Mouse (Mus musculus) WW6 (cell line): ENCODE data around the gene Gsk3b.
"Not testable (repeated sequence)": the region's sequence is repeated elsewhere in the genome, so short reads cannot be mapped to it uniquely, and the experiment has no call there.

Source experiments
- DNase-seq: peaks from one replicate; pipeline ENCODE4 v3.0.0-alpha.2; 2013; ENCODE audit warnings: low read depth, low spot score

The Gsk3b gene

GRCm38 (mm10) chr16:38088629-38089446 lies at the start of gene Gsk3b:
TSS of gene Gsk3b (plus strand) at chr16:38089001.
- DNase-seq: peak; percentile 96

GRCm38 (mm10) chr16:38042160-38042559 lies 46.6 kb upstream of the Gsk3b start:
- DNase-seq: no peak

DNA sequence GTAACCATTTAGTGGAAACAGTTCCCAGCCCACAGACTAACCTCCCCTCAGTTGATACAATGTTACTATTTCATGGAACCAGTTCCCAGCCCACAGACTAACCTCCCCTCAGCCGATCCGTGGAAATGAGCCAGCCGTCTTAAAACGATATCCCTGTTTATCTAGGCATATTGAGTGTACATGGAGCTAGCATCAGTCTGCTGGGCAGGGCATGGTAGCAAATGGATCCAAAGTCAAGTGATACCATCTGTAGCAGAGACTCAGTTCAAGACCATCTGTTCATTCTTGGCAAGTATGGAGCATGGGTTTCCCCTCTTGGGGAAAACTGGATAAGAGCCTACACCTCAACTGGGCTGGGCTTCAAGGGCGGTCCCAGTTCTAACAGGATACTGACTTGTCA lies 44.2 kb upstream of the Gsk3b start:
- no peak for DNase-seq

GRCm38 (mm10) chr16:38047781-38048558 lies 40.8 kb upstream of the Gsk3b start:
- no peak for DNase-seq

DNA sequence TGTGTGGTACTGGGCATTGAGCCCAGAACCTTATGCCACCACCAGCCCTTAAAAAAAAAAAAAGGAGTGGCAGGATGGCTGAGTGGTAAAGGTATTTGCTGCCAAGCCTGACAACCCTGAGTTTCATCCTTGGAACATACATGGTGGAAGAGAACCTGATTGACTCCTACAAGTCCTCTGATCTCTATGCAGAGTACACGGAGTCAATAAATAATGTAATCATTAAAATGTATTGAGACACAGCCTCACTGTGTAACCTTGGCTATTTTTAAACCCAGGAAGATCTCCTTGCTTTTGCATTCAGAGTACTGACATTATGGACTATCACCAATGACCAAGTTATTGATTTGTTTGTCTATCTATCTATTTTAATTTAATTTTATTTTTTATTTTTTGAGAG lies 30.9 kb upstream of the Gsk3b start:
- DNase-seq: no peak

- DNase-seq: no peak
Measured at GRCm38 (mm10) chr16:38058836-38059235, 30.0 kb upstream of the Gsk3b start.

- no peak for DNase-seq
Measured at GRCm38 (mm10) chr16:38059631-38060030, 29.2 kb upstream of the Gsk3b start.

DNA sequence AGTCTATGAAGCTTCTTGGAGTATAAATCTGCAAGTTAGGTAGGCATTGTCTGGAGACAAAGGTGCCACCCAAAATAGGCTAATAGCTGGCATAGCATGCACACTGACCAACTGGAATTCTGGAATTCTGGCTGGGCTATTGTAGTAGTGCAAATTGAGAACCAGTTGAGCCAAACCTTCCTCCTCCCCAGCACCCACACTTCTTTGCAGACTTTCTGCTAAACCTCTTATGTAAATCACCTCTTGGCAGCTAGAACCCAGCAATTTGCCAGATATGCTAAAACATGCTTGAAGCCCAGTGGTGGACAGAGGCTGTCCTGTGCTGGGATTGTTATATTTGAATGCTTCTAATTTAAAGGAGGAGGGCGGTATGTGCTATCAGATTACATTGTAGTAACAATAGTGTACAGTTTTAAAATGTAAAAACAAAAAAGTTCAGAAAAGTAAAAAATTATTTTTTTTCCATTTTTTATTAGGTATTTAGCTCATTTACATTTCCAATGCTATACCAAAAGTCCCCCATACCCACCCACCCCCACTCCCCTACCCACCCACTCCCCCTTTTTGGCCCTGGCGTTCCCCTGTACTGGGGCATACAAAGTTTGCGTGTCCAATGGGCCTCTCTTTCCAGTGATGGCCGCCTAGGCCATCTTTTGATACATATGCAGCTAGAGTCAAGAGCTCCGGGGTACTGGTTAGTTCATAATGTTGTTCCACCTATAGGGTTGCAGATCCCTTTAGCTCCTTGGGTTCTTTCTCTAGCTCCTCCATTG lies 14.8 kb upstream of the Gsk3b start:
- DNase-seq: not testable (repeated sequence)

- no peak for DNase-seq
Measured at GRCm38 (mm10) chr16:38080201-38080600, 8.6 kb upstream of the Gsk3b start.

- no peak for DNase-seq
Measured at GRCm38 (mm10) chr16:38087231-38087630, 1.6 kb upstream of the Gsk3b start.

- DNase-seq: no peak
Measured at GRCm38 (mm10) chr16:38087645-38088125, 1.1 kb upstream of the Gsk3b start.

GRCm38 (mm10) chr16:38088126-38088628 lies 624 bp upstream of the Gsk3b start:
- no peak for DNase-seq

- no peak for DNase-seq
Measured at GRCm38 (mm10) chr16:38089447-38090170, 808 bp downstream of the Gsk3b start.

DNA sequence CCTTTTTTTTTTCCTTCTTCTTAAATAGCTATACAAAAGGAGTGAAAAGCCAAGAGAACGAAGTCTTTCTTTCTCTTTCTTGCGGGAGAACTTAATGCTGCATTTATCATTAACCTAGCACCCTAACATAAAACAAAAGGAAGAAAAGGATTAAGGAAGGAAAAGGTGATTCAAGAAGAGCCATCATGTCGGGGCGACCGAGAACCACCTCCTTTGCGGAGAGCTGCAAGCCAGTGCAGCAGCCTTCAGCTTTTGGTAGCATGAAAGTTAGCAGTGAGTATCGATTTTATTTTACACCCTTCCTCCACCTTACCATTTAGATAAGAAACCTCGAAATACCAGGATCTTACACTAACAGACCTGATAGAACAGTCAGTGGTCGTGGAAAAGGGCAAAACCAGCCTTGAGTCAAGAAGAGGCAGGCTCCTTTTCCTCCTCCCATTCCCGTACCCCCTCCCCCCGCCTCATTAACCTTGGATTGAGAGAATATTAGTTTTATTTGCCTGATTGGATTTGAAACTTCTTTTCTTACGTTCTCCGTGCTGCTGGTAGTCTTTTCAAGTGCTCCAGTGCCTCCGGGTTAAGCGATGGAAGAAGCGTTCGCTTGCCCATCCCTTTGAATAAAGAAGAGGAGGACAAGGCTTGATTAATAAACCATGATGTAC lies 1.7 kb downstream of the Gsk3b start:
- DNase-seq: no peak

DNA sequence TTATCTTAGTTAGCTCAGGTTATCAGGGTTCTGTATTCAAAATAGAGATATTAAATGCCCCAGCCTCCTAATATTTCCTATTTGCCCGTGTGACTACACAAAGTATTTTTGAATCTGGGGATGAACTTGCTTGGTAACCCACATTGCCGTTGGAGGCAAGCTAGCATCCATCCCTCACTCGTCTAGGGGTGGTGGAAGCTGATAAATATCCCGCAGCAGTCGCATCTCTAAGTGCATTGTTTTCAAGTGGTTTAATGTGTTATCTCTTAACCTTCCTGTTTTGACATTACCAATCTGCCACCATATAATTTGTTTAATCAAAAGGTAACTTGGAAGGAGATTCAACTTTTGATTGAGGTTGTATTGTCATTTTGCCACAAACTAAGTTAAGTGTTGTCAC lies 2.2 kb downstream of the Gsk3b start:
- no peak for DNase-seq

DNA sequence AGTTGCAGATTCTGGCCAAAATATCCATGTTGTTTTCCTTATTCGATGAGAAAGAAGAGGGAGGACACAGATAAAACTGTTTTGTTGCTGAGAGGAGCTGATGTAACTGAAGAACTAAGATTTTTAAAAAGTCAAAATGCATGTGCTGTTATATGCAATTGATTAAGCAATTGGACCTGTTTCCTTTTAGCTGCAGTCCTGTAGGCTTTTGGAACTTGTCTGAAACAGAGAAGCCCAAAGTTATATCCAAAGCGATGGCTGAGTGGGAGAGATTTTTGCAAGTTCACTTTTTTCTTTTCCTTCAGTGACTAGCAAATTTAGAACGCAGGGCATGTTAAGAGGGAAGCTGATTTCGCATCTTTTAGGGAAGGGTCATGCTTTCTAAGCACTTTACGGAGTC lies 2.9 kb downstream of the Gsk3b start:
- no peak for DNase-seq

DNA sequence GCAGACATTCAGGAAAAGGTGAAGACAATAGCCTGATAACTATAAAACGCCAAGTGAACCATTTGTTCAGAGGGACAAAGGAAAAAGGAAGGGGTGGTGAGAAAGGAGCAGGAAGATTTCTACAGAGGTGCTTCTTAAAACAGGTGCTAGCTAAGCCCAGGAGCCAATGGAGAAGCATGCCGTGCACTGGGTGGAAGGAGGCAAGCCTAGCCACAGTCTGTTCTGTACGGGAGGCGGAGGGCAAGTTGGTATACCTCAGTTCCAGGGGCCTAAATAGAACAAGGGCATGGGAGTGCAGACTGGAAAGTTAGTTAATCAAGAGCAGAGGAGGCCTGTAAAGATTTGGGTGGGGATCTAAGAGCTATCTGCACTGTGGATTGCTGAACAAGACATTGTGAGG lies 3.8 kb downstream of the Gsk3b start:
- DNase-seq: no peak

DNA sequence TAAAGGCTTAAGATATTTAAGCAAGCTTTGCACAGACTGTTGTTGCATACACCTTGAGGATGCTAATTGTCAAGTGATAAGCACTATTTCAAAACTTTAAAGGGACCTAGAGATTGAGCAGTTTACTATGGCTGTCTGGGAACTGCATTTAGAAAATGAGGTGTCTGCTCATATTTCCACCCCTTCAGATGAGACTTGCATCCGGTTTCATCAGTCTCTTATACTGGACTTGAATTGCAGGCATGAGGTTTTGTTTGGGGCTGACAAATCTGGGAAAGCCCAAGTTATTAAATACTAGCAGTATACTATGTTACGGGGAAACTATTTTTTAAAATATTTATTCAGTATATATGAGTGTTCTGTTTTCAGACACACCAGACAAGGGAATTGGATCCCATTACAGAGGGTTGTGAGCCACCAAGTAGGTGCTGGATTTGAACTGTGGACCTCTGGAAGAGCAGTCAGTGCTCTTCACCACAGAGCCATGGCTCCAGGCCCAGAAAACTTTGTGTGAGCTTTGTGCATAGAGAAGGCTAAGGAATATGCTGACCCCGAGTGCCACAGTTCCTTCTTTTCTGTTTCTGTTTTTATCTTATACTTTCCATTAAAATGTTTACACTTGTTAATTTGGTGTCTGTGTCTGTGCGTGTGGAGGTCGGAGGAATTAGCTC lies 6.5 kb downstream of the Gsk3b start:
- no peak for DNase-seq

DNA sequence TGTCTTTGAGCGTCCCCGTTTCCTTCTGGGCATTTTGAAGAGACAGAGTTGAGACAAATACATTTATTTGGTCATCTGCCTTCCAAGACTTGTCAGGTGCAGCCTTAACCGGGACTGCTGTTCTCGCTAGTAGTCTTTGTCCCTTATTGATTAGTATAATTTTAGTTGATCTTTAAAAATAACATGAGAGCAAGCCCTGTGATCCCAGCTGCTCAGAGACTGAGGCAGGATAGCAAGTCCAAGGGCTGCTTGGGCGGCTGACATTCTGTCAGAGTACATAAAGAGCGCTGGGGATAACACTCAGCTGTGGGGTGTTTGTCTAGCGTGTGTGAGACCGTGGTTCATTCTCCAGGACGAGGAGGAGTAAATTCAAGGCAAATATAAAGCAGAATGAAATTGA lies 8.7 kb downstream of the Gsk3b start:
- DNase-seq: no peak

GRCm38 (mm10) chr16:38099325-38099724 lies 10.5 kb downstream of the Gsk3b start:
- DNase-seq: no peak
